Mouse (Mus musculus): ENCODE data around the gene Renbp. TPM values are rescaled to one million over a fixed set of nuclear protein-coding genes. Genes with fewer than 3 reads are reported as not detected.
A peak's percentile ranks its signal among the peaks of the same experiment; 100 is the strongest.

The Renbp gene
- polyA plus RNA-seq, 1 experiment from 2014 or later = 19.2 TPM

GRCm38 (mm10) chrX:73880194-73881035 is 50.2 kb downstream of the Renbp start:
- Histone ChIP-seq H3K27me3 (ENCODE audit: control insufficient read depth, insufficient read depth, low read length) (no peaks in the 10 kb centered on the region), H3K4me1 (replicated peaks; ENCODE audit: control insufficient read depth, insufficient read depth) (no peaks in the 10 kb centered on the region), H3K9ac (ENCODE audit: low read length) (no peak overlapping the region), H3K27ac (replicated peaks) (peak overlapping the region; percentile 49; the same call in 1 of the 2 replicates), H3K4me3 (ENCODE audit: low read depth, low read length) (peak overlapping the region; percentile 39), H3K4me2 (replicated peaks; ENCODE audit: low read depth) (peak overlapping the region; percentile 59), H3K36me3 (ENCODE audit: control insufficient read depth, insufficient read depth, low read length) (no peaks in the 10 kb centered on the region), H3K9me3 (ENCODE audit: control insufficient read depth, low read length) (no peaks in the 10 kb centered on the region)
- peak; percentile 91 for ATAC-seq (ENCODE audit: low FRiP score, low TSS enrichment)
- WGBS = 16% methylated on average over 32 of the region's 48 CpGs
- no peak for TF ChIP-seq EP300 (optimal IDR thresholded peaks at IDR 0.05)
- TF ChIP-seq CTCF (IDR thresholded peaks at IDR 0.05; ENCODE audit: low read depth) = no peak
- peak; percentile 78 for DNase-seq (ENCODE audit: low spot score)

DNA sequence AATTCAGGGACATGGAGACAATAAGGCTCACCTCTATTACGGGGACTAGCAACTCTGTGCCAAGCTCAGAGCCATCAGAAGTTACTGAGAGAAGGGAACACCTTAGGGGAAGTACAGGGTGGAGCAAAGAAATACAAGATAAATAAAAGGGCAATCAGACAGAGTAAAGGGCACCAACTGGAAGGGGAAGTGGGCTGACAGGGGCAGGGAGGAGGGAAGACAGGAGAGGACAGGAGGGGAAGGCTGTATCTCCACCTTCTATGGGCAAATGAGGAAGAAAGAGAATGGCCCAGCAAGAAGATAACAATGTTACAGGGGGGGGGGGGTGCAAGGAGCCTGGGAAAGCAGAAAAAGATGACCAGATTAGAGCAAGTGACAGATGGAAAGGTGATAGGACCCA is 53.6 kb downstream of the Renbp start:
- Histone ChIP-seq H3K4me1 (replicated peaks; ENCODE audit: control insufficient read depth, insufficient read depth) (no peaks in the 10 kb centered on the region), H3K9ac (ENCODE audit: low read length) (no peak overlapping the region), H3K4me2 (replicated peaks; ENCODE audit: low read depth) (no peak overlapping the region), H3K27ac (replicated peaks) (no peak overlapping the region), H3K36me3 (ENCODE audit: control insufficient read depth, insufficient read depth, low read length) (no peaks in the 10 kb centered on the region), H3K4me3 (ENCODE audit: low read depth, low read length) (no peak overlapping the region), H3K27me3 (ENCODE audit: control insufficient read depth, insufficient read depth, low read length) (no peaks in the 10 kb centered on the region), H3K9me3 (ENCODE audit: control insufficient read depth, low read length) (no peaks in the 10 kb centered on the region)
- WGBS = 60% methylated on average over 1 of the region's 1 CpGs
- no peak for ATAC-seq (ENCODE audit: low FRiP score, low TSS enrichment)
- no peak for TF ChIP-seq EP300 (optimal IDR thresholded peaks at IDR 0.05)
- TF ChIP-seq CTCF (IDR thresholded peaks at IDR 0.05; ENCODE audit: low read depth) = no peak
- DNase-seq (ENCODE audit: low spot score) = no peak

GRCm38 (mm10) chrX:73875881-73876280 is 54.8 kb downstream of the Renbp start:
- no peak for TF ChIP-seq EP300 (optimal IDR thresholded peaks at IDR 0.05)
- TF ChIP-seq CTCF (IDR thresholded peaks at IDR 0.05; ENCODE audit: low read depth) = no peak
- no peak overlapping the region for H3K4me2 ChIP-seq (replicated peaks; ENCODE audit: low read depth)
- no peaks in the 10 kb centered on the region for H3K9me3 ChIP-seq (ENCODE audit: control insufficient read depth, low read length)
- no peak overlapping the region for H3K9ac ChIP-seq (ENCODE audit: low read length)
- no peaks in the 10 kb centered on the region for H3K4me1 ChIP-seq (replicated peaks; ENCODE audit: control insufficient read depth, insufficient read depth)
- ATAC-seq (ENCODE audit: low FRiP score, low TSS enrichment) (no peak), DNase-seq (ENCODE audit: low spot score) (no peak)
- WGBS = 56% methylated on average over 2 of the region's 2 CpGs
- no peaks in the 10 kb centered on the region for H3K36me3 ChIP-seq (ENCODE audit: control insufficient read depth, insufficient read depth, low read length)
- H3K27ac ChIP-seq (replicated peaks) = no peak overlapping the region
- no peak overlapping the region for H3K4me3 ChIP-seq (ENCODE audit: low read depth, low read length)
- no peaks in the 10 kb centered on the region for H3K27me3 ChIP-seq (ENCODE audit: control insufficient read depth, insufficient read depth, low read length)

Other genes with a start within 250 kb of the Renbp start
- 270 and 283 TPM in 2 replicates for gene Bcap31, start 214.7 kb downstream of the Renbp start, polyA plus RNA-seq (2015; fragmentation: Nextera tagmentation; extraction: Ambion mirVana)
- gene Abcd1, start 214.3 kb downstream of the Renbp start, polyA plus RNA-seq (2015; fragmentation: Nextera tagmentation; extraction: Ambion mirVana) = 9.3 and 9.4 TPM in 2 replicates
- gene Plxnb3, start 173.8 kb downstream of the Renbp start, polyA plus RNA-seq (2015; fragmentation: Nextera tagmentation; extraction: Ambion mirVana) = 0.30 and 0.36 TPM in 2 replicates
- gene Srpk3, start 156.4 kb downstream of the Renbp start, polyA plus RNA-seq (2015; fragmentation: Nextera tagmentation; extraction: Ambion mirVana) = 2.2 and 2.6 TPM in 2 replicates
- 130 and 133 TPM in 2 replicates for gene Idh3g, start 144.0 kb downstream of the Renbp start, polyA plus RNA-seq (2015; fragmentation: Nextera tagmentation; extraction: Ambion mirVana)
- gene Ssr4, start 143.8 kb downstream of the Renbp start, polyA plus RNA-seq (2015; fragmentation: Nextera tagmentation; extraction: Ambion mirVana) = 372 and 400 TPM in 2 replicates
- 0.27 and 0.38 TPM in 2 replicates for gene Pdzd4, start 105.9 kb downstream of the Renbp start, polyA plus RNA-seq (2015; fragmentation: Nextera tagmentation; extraction: Ambion mirVana)
- 0.42 and 0.67 TPM in 2 replicates for gene Avpr2, start 38.7 kb downstream of the Renbp start, polyA plus RNA-seq (2015; fragmentation: Nextera tagmentation; extraction: Ambion mirVana)
- 3.9 and 5.8 TPM in 2 replicates for gene L1cam, start 34.7 kb downstream of the Renbp start, polyA plus RNA-seq (2015; fragmentation: Nextera tagmentation; extraction: Ambion mirVana)
- 1.2 TPM in 2 replicates for gene Arhgap4, start 9.0 kb downstream of the Renbp start, polyA plus RNA-seq (2015; fragmentation: Nextera tagmentation; extraction: Ambion mirVana)
- gene Naa10, start 8.9 kb downstream of the Renbp start, polyA plus RNA-seq (2015; fragmentation: Nextera tagmentation; extraction: Ambion mirVana) = 82.6 and 88.2 TPM in 2 replicates
- 16.1 and 16.5 TPM in 2 replicates for gene Hcfc1, start 35.5 kb upstream of the Renbp start, polyA plus RNA-seq (2015; fragmentation: Nextera tagmentation; extraction: Ambion mirVana)
- 37.6 and 39.5 TPM in 2 replicates for gene Irak1, start 93.1 kb upstream of the Renbp start, polyA plus RNA-seq (2015; fragmentation: Nextera tagmentation; extraction: Ambion mirVana)
- gene Opn1mw, start 196.6 kb upstream of the Renbp start, polyA plus RNA-seq (2015; fragmentation: Nextera tagmentation; extraction: Ambion mirVana) = not detected in 2 replicates
- 6.8 and 6.9 TPM in 2 replicates for gene Mecp2, start 204.5 kb upstream of the Renbp start, polyA plus RNA-seq (2015; fragmentation: Nextera tagmentation; extraction: Ambion mirVana)
- not detected in 2 replicates for gene Tex28, start 237.0 kb upstream of the Renbp start, polyA plus RNA-seq (2015; fragmentation: Nextera tagmentation; extraction: Ambion mirVana)
- gene Tktl1, start 246.4 kb upstream of the Renbp start, polyA plus RNA-seq (2015; fragmentation: Nextera tagmentation; extraction: Ambion mirVana) = 0.08 and 0.13 TPM in 2 replicates